Mouse (Mus musculus) lung, postnatal 14 days (tissue): ENCODE measurements at regions not wholly inside any gene's neighbourhood (a gene's known extent, or its start where the extent isn't known, plus 50 kb on each side); places are given as distances from the start of the nearest gene placed in this dataset.

Source experiments
- DNase-seq: peaks from one replicate; pipeline ENCODE4 v3.0.0; 2021

DNA sequence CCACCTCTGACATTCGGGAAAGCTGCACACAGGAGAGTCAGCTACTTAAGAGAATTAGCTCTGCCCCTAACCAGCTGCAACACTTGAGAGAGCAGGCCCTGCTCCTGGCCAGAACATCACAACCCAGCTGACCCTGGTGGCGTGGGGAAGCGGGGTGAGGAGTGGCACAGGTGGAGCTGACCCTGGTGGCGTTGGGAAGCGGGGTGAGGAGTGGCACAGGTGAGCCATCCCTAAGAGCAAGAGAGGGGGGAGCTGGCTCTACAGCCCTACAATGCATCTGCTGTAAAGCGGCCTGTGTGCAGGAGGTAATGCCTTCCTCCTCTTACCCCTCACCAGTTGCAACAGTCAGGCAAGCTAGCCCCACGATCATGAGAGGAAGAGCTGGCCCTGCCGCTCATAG, 293.5 kb upstream of the N6amt1 start:
- no peak for DNase-seq

DNA sequence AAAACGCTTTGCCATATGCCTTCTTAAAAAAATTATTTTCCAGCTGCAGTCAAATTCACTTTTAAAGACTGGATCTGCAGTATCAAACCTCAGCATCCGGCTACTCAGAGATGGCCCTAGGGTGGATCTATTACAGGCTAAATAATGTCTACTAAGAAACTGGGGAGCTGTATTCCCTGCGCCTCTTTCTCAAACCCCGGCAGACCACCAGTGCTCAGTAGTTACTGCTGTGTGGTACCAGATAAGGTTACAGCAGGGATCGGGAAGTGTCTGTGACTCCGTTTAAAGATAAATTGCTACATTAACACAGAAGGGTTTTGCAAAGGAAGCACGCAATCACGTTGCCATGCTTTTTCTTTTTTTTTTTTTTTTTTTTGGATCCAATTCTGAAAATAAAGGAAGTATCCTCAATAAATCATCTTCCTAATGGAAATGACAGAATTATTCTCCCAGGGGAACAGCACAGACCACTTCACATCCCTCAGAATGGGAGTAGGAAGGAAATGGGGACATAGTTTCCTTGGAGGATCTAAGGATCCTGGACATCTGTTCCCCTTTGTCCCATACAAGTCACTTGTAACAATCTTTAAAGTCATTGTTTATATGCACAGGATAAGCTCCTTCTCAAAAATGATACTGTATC, 304.1 kb upstream of the N6amt1 start:
- DNase-seq: no peak

DNA sequence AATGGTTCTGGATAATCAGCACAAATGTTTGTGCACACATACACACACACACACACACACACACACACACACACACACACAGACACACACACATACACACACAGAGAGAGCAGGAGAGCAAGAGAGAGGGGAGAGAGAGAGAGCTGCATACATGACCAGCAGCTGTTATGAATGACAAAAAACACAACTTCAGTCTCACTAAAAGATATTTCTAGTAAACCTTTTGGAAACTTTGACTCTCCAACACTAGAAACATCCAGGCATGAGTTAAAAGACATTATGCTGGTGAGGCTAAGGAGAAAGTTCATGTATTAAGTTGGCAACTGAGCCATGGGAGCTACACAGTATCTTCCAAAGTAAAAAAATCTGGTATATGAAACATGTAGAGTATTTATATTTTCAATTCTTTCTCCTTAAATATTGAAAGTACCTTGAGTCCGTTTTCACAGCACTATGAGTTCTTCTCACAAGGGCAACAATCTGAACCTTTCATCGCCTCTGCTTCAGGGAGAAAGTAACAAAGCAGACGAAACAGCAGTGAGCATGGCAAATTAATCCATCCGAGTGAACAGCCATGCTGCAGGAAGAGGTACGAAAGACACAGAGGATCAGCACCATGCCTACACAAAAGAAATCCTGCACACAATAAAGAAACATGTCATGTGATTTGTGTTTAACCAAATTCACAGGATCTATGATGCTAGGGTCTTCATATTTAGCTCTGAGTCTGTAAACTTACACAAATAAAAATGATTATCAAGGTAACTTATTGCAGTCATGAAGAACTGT, 309.0 kb upstream of the N6amt1 start:
- no peak for DNase-seq

DNA sequence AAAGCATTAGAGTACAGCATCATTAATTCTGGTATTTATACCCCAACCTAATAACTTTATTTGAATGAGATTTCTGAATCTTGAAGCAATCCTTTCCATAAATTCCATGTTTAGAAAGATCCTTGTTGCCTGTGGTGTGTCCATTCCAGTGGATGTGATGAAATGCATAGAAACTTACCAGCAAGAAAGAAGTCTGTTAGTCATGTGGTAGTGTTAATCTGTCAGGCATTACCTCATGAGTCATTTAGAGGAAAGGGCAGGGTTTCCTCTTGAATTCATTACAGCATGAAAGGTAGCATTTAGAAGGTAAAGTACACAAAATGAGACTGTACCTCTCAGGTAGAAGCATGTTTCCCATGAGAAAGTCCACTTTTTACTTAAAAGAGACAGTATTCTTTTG, 310.3 kb upstream of the N6amt1 start:
- no peak for DNase-seq

DNA sequence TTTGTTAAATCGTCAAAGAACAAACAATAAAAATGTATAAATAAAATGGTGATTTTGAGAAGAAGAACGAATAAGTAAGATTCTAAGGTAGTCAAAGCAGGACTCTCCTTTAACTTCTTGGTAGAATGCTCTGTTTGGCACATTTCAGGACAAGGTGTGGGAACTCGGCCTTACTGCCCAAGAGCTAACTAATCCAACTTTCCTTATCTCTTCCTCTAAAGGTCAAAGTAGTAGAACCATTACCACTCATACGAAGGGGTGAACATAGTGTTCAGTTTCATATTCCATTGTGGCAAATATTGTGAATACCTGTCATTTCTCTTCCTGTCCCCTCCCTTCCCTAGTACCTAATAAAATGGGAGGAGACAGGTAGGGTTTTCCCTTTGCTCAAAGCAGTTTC, 313.6 kb upstream of the N6amt1 start:
- no peak for DNase-seq

DNA sequence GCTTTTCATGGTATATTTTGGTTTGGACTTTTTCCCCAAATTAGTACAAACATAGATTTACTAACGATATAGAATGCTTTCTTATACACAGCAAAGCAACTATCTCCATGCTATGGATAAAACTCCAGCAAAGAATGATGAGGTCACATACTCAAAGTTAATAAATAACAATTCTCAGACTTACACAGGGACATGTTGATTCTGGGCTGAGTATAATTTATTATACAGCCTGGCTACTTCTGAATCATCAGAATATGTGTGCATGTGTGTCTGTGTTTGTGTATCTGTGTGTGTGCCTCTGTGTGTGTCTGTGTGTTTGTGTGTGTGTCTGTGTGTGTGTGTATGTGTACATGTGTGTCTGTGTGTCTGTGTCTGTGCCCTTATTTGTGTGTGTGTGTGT, 314.1 kb upstream of the N6amt1 start:
- no peak for DNase-seq

DNA sequence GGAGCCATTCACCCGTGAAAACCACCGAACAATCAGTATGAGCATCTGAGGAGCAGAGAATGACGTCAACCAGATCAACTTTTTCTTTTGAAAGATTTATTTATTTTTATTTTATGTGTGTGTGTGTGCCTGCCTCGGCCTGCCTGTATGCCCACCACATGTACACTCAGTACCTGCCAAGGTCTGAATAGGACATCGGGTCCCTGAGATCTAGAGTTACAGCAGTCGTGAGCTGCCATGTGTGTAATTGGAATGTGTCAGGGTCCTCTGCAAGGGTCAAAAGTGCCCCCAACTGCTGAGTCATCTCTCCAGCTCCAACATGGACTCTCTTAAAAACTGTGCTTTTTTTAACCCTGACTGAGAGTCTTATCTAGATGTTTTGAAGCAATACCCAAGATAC, 316.9 kb upstream of the N6amt1 start:
- DNase-seq: no peak

DNA sequence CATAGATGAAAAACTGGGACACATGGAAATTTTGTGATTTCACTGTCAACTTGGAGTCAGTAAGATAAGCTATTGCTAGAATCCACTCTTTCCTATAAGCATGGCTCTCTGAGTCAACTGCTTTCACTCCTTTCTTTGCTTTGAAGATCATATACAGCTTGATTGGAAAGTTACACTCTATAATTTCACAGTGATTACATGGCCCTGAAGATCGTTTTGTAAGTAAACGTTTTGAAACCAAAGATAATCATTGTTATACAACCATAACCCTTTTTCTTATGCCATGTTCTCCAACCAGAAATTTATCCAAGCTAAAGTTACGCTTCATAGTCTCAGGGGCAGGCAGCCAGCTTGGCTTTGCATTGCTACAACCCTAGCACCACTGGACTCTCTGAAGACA, 322.1 kb upstream of the N6amt1 start:
- no peak for DNase-seq

DNA sequence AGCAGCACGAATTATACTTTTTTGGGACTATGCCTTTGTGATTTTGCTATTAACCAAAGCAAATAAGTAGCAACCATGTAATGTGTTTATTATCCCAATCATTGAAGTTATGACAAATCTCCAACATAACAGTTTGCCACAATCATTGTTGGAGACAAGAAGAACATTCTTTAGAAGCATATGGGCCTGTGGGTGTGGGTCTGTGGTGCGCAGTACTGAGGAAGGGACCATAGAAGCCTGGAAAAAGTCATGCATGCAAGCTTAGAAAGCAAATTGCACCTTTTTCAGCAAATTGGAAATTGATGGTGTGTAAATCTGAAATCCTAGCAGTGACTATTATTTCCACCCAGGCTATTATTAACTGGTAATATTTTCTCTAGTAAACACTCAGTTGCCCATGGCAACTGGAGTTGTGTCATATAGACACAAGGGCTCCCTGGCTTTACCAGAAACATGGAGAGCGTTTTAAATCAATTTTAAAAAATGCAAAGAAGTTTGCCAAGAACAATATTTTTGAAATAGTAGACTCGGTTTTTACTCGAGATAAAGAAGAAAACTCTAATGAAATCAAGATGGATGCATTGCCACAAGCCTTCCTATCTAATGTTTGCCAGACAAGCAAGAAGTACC, 325.4 kb upstream of the N6amt1 start:
- no peak for DNase-seq

DNA sequence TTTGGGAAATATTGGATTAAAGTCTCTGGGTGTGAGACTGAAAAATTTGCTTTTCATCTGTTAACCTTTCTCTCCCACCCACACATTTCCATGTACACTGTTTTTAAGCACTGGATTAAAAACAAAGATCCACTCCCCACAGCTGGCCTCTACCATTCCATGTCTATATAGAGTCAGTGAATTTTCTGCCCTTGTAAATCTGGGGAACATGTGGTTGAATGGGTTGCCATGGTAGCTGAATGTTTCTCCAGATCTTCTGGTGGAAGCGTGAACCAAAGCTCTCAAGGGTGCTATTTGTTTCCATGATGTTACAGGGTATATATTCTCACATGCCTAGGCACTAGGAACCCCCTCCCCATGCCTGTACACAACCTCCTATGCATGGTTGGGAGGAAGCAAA, 326.4 kb upstream of the N6amt1 start:
- DNase-seq: no peak

DNA sequence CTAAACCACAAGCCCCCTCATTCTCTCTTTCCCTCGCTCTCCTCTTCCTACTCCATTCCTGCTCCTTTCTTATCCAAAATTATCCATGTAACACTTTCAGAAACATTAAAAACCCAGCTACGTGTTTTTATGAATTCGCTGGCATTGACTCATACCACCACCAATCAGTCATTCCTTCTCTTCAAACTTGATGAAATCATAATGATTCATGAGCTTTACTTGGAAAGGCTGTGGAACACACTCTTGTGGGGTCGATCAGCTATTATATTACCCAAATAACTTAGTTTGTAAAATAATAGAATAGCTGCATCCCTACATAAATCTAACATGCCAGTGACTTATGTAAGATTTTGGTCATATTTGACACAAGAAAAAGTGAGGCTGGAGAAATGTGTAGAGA, 331.9 kb upstream of the N6amt1 start:
- no peak for DNase-seq

DNA sequence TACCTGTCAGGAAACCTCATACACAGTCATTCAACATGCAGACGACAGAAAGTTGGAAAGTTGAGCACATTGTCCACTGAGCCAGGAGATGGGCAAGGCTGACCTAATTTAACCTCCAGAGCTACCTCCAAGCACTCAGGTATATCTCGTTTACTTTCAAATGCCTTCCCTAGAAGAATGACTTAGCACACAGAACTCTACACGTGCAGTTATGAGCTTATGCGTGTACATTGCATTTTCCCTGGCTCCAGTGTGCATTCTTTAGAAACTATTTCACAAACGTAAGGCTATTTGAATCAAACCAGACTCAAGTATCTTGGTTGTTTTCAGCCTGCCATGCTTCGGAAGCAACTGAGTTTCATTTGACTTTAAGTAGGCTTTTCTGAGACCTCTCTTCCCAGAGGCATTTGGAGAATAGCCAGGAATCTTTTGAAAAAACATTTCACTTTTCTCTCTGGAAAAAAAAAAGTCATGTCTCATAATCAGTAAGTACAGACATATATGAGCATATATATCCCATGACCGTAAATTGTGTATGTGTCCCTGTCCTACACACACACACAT, 336.8 kb upstream of the N6amt1 start:
- no peak for DNase-seq

DNA sequence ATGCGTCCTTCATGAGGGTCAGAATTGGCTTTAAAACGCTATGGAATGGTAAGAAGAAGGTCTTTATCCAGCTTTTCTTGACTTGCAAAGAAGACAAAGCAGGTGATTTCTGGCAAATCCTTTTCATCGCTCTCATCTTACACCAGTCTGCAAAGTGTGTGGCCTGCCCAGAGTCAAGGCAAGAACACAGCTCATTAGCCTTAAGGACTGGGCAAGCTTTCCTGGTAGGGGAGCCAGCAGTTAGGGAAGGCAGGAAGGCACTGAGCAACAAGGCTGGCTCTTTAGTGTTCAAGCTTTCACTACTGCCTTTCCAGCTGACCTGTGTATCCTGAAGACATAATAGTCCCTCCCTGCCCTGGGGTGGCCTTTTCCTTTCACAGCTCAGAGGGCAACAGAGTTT, 352.4 kb upstream of the N6amt1 start:
- no peak for DNase-seq

DNA sequence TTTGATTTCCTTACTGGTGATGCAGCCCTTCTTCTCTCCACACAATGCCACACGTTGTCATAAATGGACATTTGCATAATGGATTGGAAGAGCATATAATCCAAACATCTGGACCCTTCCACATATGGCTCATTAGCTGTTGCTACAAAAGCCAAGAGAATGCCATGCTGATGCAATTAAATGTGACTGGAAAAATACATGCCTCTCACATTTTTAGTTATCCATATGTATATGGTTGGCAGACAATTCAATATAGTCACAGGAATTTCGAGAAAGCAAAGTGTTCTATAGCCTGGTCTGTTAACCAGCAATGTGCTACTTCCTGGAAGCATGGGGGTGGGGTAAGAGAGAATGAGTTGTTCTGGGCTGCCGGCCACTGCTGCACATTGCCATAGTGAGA, 352.9 kb upstream of the N6amt1 start:
- no peak for DNase-seq

DNA sequence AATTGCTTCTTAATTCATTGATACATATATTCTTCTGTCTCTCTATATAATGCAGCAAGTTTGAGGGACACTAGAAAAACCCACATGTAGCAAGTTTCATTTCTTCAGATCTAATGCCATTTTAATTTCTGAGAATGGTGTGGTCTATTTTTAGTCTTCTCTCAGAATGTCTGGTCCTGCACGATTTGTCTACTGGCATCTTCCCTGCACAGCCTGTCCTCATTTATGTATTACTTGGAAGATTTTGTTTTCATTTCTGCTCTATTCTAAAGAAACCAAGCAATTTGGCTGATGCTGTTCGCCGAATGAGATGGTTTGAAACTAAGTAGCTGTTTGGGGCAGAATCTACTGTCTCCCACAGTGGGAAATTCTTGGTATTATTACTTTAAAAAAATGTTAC, 382.3 kb upstream of the N6amt1 start:
- no peak for DNase-seq

DNA sequence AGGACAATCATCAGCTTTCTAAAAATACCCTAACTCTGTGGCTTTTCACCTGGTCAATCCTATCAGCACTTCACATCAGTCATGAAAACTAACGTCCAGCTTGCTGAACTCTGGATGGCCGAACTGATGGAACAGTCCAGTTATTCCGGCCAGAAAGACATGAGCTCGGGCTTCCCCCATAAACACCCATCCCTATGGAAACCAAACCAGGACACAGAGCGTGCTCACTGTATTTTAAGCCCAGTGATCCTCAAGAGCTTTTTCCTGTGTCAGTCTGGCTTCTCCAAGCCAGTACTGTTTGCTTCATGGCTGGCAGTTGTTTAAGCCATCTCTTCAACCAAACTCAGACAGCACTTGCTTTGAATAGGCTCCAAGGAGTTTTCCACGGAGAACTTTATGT, 404.3 kb upstream of the N6amt1 start:
- DNase-seq: no peak

DNA sequence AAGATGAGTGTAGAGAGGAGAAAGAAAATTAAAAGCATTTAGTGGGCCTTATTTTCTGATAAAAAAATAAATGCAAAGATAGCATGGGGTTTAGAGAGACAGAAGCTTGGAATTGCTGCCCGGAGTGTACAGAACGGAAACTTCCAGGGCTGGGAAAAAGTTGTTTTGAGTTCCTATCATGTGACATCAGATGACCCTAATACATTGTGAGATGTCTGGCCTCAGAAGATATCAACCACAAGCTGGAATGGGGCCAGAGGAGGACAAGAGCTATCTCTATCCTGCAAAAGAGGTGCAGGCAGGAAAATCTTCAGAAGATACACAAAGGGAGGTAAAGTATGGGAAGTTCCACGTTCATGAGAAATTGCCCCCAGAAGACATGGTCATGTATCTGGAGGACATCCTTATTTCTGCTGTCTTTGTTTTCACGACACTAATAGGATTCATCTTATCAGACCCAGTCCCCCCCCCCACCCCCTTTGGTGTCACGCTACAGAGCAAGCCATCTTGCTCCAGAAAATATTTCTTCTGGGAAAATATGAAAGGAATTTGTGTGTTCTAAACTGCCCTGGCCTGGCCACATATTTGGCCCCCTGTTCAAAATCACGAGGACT, 408.3 kb upstream of the N6amt1 start:
- no peak for DNase-seq

DNA sequence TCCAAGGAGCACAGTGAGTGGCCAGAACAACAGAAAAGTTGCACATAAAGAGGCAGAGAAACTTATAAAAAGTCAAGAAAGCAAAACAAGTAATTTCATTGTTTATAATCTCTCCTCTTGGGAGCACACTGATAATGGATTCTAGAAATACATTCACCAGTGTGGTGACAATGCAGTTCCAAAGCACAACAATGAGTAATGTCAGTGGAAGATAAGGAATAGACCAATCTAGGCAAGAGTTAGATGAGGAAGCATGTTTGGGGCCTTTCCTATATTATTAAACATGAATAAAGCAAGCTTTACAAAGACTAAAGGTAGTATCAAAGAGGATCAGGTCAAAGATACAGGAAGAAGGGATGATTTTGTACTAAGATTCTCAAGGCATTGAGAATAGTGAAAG, 408.9 kb upstream of the N6amt1 start:
- no peak for DNase-seq

DNA sequence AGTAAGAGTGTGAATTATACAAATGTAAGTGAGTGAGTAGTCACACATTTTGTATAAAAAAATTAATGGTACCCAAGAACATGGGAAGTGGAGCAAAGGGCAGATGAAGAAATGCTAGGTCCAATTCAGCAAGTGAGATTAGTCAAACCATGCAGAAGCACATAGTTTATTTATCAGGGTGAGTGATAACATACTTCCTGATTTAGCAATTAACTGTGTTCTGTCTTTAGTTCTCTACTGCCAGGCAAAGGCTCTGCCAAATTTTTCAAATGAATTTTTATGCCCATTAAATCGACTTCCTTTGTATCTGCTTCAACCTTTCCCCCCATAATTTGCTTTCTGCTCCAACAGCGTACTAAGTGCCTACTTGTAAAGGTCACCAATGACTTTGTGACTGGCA, 419.0 kb upstream of the N6amt1 start:
- DNase-seq: no peak

DNA sequence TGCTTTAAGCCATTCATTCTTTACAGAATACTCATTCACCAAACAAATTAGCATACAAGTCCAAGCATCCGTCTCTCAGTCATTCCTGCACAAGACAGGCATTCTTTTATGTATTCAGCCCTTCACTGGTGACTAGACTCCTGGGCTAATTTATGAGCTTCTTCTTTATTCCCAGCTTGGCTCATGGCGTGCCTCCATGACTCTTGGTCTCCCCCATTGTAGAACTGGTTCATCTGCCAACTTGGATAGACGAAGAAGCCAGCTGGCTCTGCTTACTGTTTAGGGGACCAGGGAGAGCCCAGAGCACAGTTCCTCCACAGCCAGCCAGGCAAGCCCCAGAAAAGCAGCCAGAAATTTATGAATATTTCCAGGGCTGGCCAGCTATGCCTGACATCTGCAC, 421.2 kb upstream of the N6amt1 start:
- peak; percentile 44 for DNase-seq

DNA sequence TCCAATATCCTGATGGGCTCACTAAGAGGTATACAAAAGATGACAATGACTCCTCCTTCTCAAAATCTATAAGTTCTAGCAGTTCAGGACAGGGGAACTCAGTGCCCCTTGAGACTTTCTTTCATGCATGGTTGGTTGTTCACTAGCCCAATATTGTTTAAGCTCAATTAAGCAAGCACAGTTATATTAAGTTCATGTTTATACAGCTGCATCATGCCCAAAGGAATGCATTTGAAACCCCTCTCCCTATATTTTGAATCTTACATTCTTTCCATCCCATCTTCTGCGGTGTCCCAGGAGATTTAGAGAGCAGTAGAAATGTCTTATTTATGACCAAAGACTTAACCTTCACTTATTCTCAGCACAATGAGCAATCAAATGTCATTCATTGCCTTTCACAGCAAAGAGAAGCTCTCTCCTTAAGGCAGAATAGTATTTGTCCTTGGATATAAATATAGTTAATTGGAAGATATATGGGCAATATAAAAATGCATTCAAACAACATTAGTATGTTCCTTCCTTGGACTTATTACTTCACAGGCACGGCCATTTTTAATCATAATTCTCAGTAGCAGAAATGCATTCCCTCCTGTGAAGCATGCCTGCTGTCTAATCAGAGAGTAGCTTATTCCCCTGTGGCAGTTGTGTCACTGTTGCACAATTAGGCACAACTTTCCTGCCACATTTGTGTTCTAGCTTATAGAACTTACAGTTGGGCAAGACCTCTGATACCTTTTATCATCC, 455.8 kb upstream of the N6amt1 start:
- no peak for DNase-seq

DNA sequence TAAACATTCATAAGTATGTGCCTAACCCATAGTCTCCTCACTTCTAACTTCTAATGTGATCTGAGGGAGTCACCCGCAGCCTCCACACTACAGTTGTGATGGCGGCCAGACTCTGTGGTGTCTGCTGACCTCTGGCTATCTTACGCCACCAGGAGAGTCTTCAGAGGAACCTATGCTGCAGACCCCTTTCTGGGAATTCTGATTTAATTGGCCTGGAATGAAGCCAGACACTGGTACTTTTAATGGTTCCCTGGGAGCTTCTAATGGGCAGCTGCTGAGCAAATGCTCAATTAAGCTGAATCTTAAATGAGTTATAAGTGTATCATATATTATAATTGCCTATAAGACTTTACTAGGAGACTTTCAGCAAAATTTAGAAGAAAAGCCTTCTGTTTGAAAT, 459.0 kb upstream of the N6amt1 start:
- no peak for DNase-seq

DNA sequence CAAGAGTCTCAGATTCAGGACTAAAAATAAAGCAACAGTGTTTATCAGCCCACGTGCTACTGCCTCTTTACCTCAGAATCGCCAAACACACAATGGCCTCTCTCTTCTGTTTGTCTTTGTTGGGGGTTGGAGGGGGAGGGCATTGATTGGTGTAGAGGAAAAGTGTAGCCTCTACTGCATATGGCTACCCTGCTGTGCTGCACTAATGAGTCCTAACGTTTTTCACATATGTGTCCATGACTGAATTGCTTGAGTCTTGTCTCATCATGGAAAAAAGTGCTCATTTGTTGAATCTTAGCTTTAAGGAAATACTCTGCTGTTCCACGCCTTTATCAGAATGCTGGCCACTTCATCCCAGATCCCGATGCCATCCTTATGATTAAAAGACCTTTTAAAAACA, 459.7 kb upstream of the N6amt1 start:
- DNase-seq: no peak
